Mouse (Mus musculus) forebrain, embryonic 15.5 days (tissue): ENCODE data around the gene Arvcf. TPM values are rescaled to one million over a fixed set of nuclear protein-coding genes. Genes with fewer than 3 reads are reported as not detected.
A peak's percentile ranks its signal among the peaks of the same experiment; 100 is the strongest.

Experiments used
- ATAC-seq: fragments of 200-750 bp; cut with Nextera tagmentation; replicated peaks from 2 replicates; pipeline ENCODE4 v1.8.0; 2017; ENCODE audit warnings: mild to moderate bottlenecking, moderate TSS enrichment, moderate library complexity
- H3K27ac ChIP-seq: fragments of 300-500 bp; sonication (generic); replicated peaks from 2 replicates; pipeline ENCODE4 v1.5.1; 2015; ENCODE audit warnings: mild to moderate bottlenecking, inconsistent platforms
- H3K27me3 ChIP-seq: fragments of 300-500 bp; sonication (generic); 2 replicates; pipeline ENCODE4 v1.6.1; 2015; ENCODE audit warnings: inconsistent platforms
- H3K36me3 ChIP-seq: fragments of 300-500 bp; sonication (generic); 2 replicates; pipeline ENCODE4 v1.6.1; 2015; ENCODE audit warnings: mild to moderate bottlenecking, inconsistent platforms
- H3K4me1 ChIP-seq: fragments of 300-500 bp; sonication (generic); 2 replicates; pipeline ENCODE4 v1.6.1; 2015; ENCODE audit warnings: inconsistent platforms
- H3K4me2 ChIP-seq: fragments of 300-500 bp; sonication (generic); replicated peaks from 2 replicates; pipeline ENCODE4 v1.6.1; 2015; ENCODE audit warnings: mild to moderate bottlenecking, inconsistent platforms
- H3K4me3 ChIP-seq: fragments of 300-500 bp; sonication (generic); 2 replicates; pipeline ENCODE4 v1.5.1; 2015; ENCODE audit warnings: mild to moderate bottlenecking, inconsistent platforms
- H3K9ac ChIP-seq: fragments of 300-500 bp; sonication (generic); replicated peaks from 2 replicates; pipeline ENCODE4 v1.6.1; 2015; ENCODE audit warnings: mild to moderate bottlenecking, inconsistent platforms
- H3K9me3 ChIP-seq: fragments of 300-500 bp; sonication (generic); 2 replicates; pipeline ENCODE4 v1.6.1; 2016; ENCODE audit warnings: inconsistent platforms
- WGBS: fragments of 180-500 bp; shearing (Covaris S2); methylation state at CpG from one replicate; pipeline ENCODE4 v1.1.7; 2015; ENCODE audit warnings: mixed read lengths; 5-methylcytosine and 5-hydroxymethylcytosine counted together
- polyA plus RNA-seq: library from polyadenylated mRNA; unstranded; fragments of >200 nt; fragmentation: Nextera tagmentation; extraction: Ambion mirVana; gene quantifications from 2 replicates; pipeline ENCODE4 v1.2.1, GENCODE M21; 2015

The Arvcf gene
- polyA plus RNA-seq = 63.3 and 72.0 TPM in 2 replicates

GRCm38 (mm10) chr16:18347931-18348600, at the start of gene Arvcf, which contains the start of gene Tango2:
Gene Arvcf (plus strand): TSS chr16:18348182.
Gene Tango2 (minus strand): TSS chr16:18348103.
- Histone ChIP-seq H3K36me3 (no peaks in the 10 kb centered on the region), H3K4me3 (peak within 1 kb of the TSS; percentile 86), H3K4me2 (peak within 1 kb of the TSS; percentile 71), H3K4me1 (peaks cover 42% of the 10 kb centered on the region), H3K9me3 (no peaks in the 10 kb centered on the region), H3K27me3 (no peaks in the 10 kb centered on the region), H3K27ac (peak within 1 kb of the TSS; percentile 38), H3K9ac (peak within 1 kb of the TSS; percentile 82)
- WGBS = under 1% methylated on average over 44 of the region's 44 CpGs
- peak; percentile 87 for ATAC-seq

- Histone ChIP-seq H3K9ac (no peak overlapping the region), H3K27me3 (no peaks in the 10 kb centered on the region), H3K4me2 (no peak overlapping the region), H3K4me3 (no peak overlapping the region), H3K9me3 (no peaks in the 10 kb centered on the region), H3K27ac (no peak overlapping the region), H3K4me1 (no peaks in the 10 kb centered on the region), H3K36me3 (peaks cover 40% of the 10 kb centered on the region)
- 90% methylated on average over 1 of the region's 1 CpGs for WGBS
- ATAC-seq = no peak
Observed at GRCm38 (mm10) chr16:18308159-18308558, 39.8 kb upstream of the Arvcf start.

- Histone ChIP-seq H3K4me3 (no peak overlapping the region), H3K4me1 (no peaks in the 10 kb centered on the region), H3K4me2 (no peak overlapping the region), H3K27ac (no peak overlapping the region), H3K9ac (no peak overlapping the region), H3K36me3 (peaks cover 21% of the 10 kb centered on the region), H3K27me3 (no peaks in the 10 kb centered on the region), H3K9me3 (no peaks in the 10 kb centered on the region)
- no peak for ATAC-seq
- WGBS = 82% methylated on average over 3 of the region's 3 CpGs
Observed at GRCm38 (mm10) chr16:18318992-18319391, 29.0 kb upstream of the Arvcf start.

DNA sequence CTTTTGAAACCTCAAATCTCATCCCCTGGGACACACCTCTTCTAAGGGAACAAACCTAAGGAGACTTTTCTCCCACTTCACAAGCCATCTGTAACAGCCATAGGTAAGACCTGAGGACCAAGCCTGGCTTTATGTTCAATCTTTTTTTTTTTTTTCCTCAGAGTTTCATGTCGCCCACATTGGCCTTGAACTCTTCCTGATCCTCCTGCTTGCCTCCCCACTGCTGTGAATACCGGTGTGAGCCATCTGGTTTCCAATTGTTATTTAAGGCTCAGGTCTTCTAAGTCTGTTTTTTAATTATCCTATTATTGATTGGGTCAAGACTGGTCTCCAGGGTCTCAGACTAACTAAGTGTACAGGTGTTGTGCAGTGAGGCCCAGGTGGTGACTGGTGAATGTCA, 26.5 kb upstream of the Arvcf start:
- Histone ChIP-seq H3K27ac (no peak overlapping the region), H3K4me3 (no peak overlapping the region), H3K36me3 (peaks cover 23% of the 10 kb centered on the region), H3K4me1 (no peaks in the 10 kb centered on the region), H3K4me2 (no peak overlapping the region), H3K9ac (no peak overlapping the region), H3K9me3 (no peaks in the 10 kb centered on the region), H3K27me3 (no peaks in the 10 kb centered on the region)
- no peak for ATAC-seq
- WGBS = 79% methylated on average over 2 of the region's 2 CpGs

DNA sequence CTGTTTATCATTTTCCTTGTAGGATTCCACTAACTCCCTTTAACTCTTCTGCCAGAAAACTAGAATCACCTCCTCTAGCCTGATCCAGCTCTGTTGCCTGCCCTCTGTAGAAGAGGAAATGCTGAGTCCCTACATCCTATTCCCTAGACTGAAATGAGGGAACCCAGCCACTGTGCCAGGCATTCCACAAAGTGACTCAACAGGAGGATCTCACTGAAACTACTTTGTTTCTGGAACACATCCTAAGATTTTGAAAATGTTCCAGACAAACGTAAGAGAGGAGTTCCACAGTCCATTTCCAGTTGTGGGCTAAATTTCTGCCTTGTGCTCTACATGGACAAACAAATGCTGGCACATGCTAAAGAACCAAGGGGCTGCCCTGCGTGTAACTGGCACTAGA, 24.5 kb upstream of the Arvcf start:
- Histone ChIP-seq H3K4me1 (no peaks in the 10 kb centered on the region), H3K4me3 (no peak overlapping the region), H3K36me3 (peaks cover 23% of the 10 kb centered on the region), H3K9ac (no peak overlapping the region), H3K9me3 (no peaks in the 10 kb centered on the region), H3K4me2 (no peak overlapping the region), H3K27ac (no peak overlapping the region), H3K27me3 (no peaks in the 10 kb centered on the region)
- ATAC-seq = no peak
- WGBS = 86% methylated on average over 2 of the region's 2 CpGs

DNA sequence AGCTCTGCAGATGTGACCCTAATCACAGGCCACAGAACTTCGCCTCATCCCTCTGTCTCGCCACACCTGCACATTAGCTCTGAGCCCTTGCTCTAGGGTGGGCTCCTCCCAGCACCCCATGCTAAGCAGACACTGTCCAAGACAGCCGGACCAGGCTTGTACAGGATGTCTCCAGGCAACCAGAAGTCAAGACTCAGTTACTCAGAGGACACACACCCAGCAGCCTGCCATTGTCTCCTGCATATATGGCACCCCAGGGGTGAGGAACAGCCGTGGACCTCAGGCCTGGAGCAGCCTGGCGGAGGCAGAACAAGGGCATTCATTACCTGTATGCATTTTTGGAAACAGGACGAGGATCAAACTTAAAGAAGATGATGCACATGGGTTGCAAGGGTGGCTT, 24.0 kb upstream of the Arvcf start:
- no peak for ATAC-seq
- Histone ChIP-seq H3K4me3 (no peak overlapping the region), H3K27me3 (no peaks in the 10 kb centered on the region), H3K4me1 (no peaks in the 10 kb centered on the region), H3K9me3 (no peaks in the 10 kb centered on the region), H3K36me3 (peaks cover 23% of the 10 kb centered on the region), H3K4me2 (no peak overlapping the region), H3K9ac (no peak overlapping the region), H3K27ac (no peak overlapping the region)
- WGBS = 78% methylated on average over 6 of the region's 6 CpGs

GRCm38 (mm10) chr16:18325741-18326140, 22.2 kb upstream of the Arvcf start:
- Histone ChIP-seq H3K27me3 (no peaks in the 10 kb centered on the region), H3K9ac (no peak overlapping the region), H3K4me1 (no peaks in the 10 kb centered on the region), H3K4me2 (no peak overlapping the region), H3K36me3 (peaks cover 18% of the 10 kb centered on the region), H3K27ac (no peak overlapping the region), H3K4me3 (no peak overlapping the region), H3K9me3 (no peaks in the 10 kb centered on the region)
- 77% methylated on average over 4 of the region's 4 CpGs for WGBS
- no peak for ATAC-seq

DNA sequence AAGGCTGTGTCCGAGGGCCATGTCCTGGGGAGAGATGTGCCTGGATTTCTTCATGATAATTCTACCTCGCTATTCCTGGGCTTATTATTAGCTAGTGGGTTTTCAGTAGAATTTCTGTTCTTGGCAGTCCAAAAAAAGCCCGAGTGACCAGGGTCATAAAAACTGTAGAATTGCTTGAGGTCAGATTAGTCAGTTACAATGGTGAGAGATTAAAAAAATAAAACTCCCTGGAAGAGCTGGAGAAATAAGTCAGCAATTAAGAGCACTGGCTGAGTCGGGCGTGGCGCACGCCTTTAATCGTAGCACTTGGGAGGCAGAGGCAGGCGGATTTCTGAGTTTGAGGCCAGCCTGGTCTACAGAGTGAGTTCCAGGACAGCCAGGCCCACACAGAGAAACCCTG, 20.0 kb upstream of the Arvcf start:
- H3K4me2 ChIP-seq = no peak overlapping the region
- no peaks in the 10 kb centered on the region for H3K4me1 ChIP-seq
- H3K27me3 ChIP-seq = no peaks in the 10 kb centered on the region
- no peaks in the 10 kb centered on the region for H3K9me3 ChIP-seq
- no peak for ATAC-seq
- H3K27ac ChIP-seq = no peak overlapping the region
- no peak overlapping the region for H3K9ac ChIP-seq
- peaks cover 5% of the 10 kb centered on the region; the same call in 1 of the 2 replicates for H3K36me3 ChIP-seq
- WGBS = 91% methylated on average over 9 of the region's 9 CpGs
- no peak overlapping the region for H3K4me3 ChIP-seq

DNA sequence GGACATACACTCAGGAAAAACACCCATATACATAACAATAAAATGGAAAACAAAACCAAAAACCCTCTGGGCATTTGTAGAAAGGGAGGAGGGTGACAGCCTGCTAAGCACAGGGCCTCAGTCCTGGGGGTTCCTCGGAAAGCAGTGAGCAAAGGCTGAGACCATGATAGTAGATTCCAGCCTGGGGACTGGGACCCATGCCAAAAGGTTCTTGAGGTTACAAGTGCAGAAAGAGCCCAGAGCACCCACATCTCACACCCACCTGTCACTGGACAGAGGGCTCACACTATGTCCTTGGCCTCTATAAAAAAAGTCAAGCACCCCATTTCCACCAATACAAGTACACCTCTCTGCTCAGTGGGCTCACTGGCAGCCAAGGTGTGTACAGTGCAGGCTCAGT, 19.5 kb upstream of the Arvcf start:
- Histone ChIP-seq H3K9ac (no peak overlapping the region), H3K4me3 (no peak overlapping the region), H3K27ac (no peak overlapping the region), H3K9me3 (no peaks in the 10 kb centered on the region), H3K27me3 (no peaks in the 10 kb centered on the region), H3K4me1 (no peaks in the 10 kb centered on the region), H3K4me2 (no peak overlapping the region), H3K36me3 (peaks cover 4% of the 10 kb centered on the region; the same call in 1 of the 2 replicates)
- WGBS = 48% methylated on average over 1 of the region's 1 CpGs
- ATAC-seq = no peak

DNA sequence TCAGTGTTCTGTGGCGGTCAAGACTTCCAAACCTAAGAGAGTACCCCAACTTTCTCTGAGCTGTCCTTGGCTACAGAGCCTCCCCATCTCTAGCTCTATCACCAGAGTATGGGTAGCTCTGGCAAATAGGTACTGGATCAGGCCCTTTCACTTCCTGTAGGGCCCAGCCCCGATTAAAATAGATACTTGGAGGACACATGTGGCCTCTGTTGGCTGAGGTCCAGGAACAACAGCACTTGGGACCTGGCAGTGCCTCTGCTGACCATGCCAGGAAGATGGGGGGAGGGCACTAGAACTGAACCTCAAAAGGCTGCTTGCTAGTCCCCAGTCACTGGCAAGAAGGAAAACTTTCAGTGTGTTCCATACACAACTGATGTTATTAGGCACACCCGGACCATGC, 14.0 kb upstream of the Arvcf start:
- no peaks in the 10 kb centered on the region for H3K27me3 ChIP-seq
- no peaks in the 10 kb centered on the region for H3K4me1 ChIP-seq
- no peak for ATAC-seq
- no peaks in the 10 kb centered on the region for H3K9me3 ChIP-seq
- 88% methylated on average over 3 of the region's 3 CpGs for WGBS
- no peak overlapping the region for H3K9ac ChIP-seq
- H3K27ac ChIP-seq = no peak overlapping the region
- H3K4me3 ChIP-seq = no peak overlapping the region
- H3K4me2 ChIP-seq = no peak overlapping the region
- H3K36me3 ChIP-seq = peaks cover 4% of the 10 kb centered on the region; the same call in 1 of the 2 replicates

DNA sequence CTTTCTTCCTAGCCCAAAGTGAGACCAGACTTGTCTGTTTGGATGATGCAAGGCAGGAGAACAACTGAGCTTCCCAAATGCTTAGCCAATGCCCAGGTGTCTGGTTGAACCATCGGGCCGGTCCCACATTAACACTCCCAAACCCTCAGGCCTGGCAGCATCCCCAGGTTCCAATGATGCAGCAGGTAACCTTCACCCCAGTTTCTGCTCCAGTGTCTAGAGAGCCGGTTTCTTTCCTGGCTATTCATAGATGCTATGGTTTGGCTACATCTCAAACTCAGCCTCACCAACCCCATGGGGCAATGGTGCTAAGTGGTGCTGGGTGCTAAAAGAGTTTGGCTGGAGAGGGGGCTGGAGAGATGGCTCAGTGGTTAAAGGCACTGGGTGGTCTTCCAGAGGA, 12.0 kb upstream of the Arvcf start:
- Histone ChIP-seq H3K27me3 (no peaks in the 10 kb centered on the region), H3K27ac (no peak overlapping the region), H3K9ac (no peak overlapping the region), H3K4me3 (no peak overlapping the region), H3K4me2 (no peak overlapping the region), H3K36me3 (peaks cover 4% of the 10 kb centered on the region; the same call in 1 of the 2 replicates), H3K9me3 (no peaks in the 10 kb centered on the region), H3K4me1 (peaks cover 12% of the 10 kb centered on the region)
- ATAC-seq = no peak
- 96% methylated on average over 3 of the region's 3 CpGs for WGBS

DNA sequence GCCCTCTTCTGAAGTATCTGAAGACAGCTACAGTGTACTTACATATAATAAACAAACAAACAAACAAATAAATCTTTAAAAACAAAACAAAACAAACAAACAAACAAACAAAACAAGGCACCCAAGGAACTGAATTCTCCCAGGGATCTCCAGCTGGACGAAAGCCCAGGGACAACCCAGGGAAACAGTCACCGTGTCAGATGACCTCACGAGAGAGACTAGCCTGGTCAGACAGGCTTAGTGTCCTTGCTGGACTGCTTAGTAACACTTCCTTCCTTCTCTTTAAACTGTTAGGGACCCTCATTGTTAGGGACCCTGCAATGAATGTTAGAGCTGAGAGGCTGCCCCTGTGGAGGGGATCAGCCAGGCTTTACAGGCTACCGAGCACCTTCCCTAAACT, 10.7 kb upstream of the Arvcf start:
- ATAC-seq = no peak
- Histone ChIP-seq H3K9me3 (no peaks in the 10 kb centered on the region), H3K27me3 (no peaks in the 10 kb centered on the region), H3K36me3 (peaks cover 4% of the 10 kb centered on the region; the same call in 1 of the 2 replicates), H3K27ac (no peak overlapping the region), H3K4me1 (peaks cover 14% of the 10 kb centered on the region), H3K4me2 (no peak overlapping the region), H3K4me3 (no peak overlapping the region), H3K9ac (no peak overlapping the region)
- WGBS = 90% methylated on average over 4 of the region's 4 CpGs

DNA sequence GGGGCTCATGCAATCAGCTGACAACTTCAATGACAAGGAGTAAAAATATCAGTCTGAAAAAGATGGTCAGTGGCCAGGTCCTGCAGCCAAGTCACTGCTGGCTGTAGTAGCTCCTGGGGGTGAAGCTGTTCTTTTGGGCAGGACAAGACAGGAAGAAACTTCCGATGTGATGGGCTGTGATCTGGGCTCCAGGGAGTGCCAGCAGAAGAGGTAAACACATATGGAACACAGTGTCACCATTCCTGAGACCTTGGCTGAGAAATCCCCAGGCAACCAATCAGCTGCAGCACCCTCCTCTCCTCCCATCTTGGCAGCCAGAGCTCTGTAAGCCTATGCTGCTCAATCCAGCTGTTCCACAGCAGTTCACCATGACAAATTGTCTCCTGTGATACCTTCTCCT, 8.1 kb upstream of the Arvcf start:
- no peak overlapping the region for H3K9ac ChIP-seq
- H3K27me3 ChIP-seq = no peaks in the 10 kb centered on the region
- ATAC-seq = no peak
- no peak overlapping the region for H3K4me2 ChIP-seq
- H3K4me1 ChIP-seq = peaks cover 34% of the 10 kb centered on the region
- 45% methylated on average over 1 of the region's 1 CpGs for WGBS
- H3K4me3 ChIP-seq = no peak overlapping the region
- peaks cover 4% of the 10 kb centered on the region; the same call in 1 of the 2 replicates for H3K36me3 ChIP-seq
- peak overlapping the region; percentile 50; the same call in 1 of the 2 replicates for H3K27ac ChIP-seq
- no peaks in the 10 kb centered on the region for H3K9me3 ChIP-seq
